In the genomic region with DNA sequence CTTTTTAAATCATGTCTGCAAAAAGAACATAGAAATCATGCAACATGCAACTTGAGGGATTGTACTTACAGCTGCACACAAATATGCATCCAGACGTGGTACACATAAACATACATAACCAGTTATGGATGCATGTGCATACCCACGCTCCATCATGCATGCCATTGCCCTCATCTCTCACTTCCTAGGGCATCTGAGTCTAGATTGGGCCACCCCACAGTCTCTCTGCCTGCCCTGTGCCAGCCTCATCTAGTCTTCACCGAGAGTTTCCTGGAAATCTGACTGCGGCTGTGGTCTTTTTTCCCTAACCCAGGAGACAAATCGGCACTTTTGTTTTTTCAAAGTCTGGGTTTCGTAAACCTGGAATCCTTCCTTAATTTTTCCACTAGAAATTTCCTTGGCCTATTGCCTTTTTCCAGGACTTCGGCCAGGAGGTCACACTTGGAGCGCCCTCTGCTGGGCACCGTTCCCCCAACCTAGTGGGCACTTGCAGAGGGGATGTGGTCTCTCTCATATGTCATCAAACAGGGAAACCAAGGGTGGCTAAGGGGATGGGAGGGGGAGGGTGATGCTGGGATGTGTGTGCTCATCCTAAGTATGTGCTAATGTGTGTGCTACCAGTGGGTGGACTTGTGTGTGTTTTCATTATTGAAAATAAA, we compare ENCODE assay signal across 8 mouse cellular contexts. TPM values are rescaled to one million over a fixed set of nuclear protein-coding genes. Genes with fewer than 3 reads are reported as not detected.
DNase-seq lines count a peak whose midpoint lies in the region; ATAC-seq and TF ChIP-seq lines count a peak whose summit lies in the region.

No protein-coding gene starts in this region.

- peaks cover 4% of the 10 kb centered on the region for H3K4me1 ChIP-seq in limb, embryonic 14.5 days (ENCODE audit: control insufficient read depth, insufficient read depth, low read length)

- H3K4me2 ChIP-seq in limb, embryonic 14.5 days (replicated peaks; ENCODE audit: low read depth, low read length, severe bottlenecking), result no peak overlapping the region

- 29% methylated on average over 9 of the region's 9 CpGs for WGBS in limb, embryonic 14.5 days

- TF ChIP-seq POLR2A in limb, embryonic 14.5 days (IDR thresholded peaks at IDR 0.05; ENCODE audit: borderline replicate concordance, extremely low read depth, insufficient read depth, insufficient read length), result no peak

- H3K4me3 ChIP-seq in limb, embryonic 14.5 days (replicated peaks; ENCODE audit: low read length), result no peak overlapping the region

- no peak overlapping the region; the same call in 1 of the 2 replicates for H3K27ac ChIP-seq in limb, embryonic 14.5 days (replicated peaks; ENCODE audit: low read depth, low read length)

- intact Hi-C loops in heart, postnatal 14 days (cut with DNase I), result loop anchor here (2.0 to 5.0 kb wide), 4 partner anchors 73 to 185 kb away; a partner anchor contains a TSS

- no peaks in the 10 kb centered on the region for H3K9me3 ChIP-seq in limb, embryonic 14.5 days (ENCODE audit: control insufficient read depth, low read length)

- ATAC-seq in limb, embryonic 14.5 days (ENCODE audit: low FRiP score, low read depth), result no peak

- DNase-seq in right cerebral cortex, adult 2 months (ENCODE audit: low spot score in 2 of 2), result peak; percentile 37 to 39
- no peak for DNase-seq in right cerebral cortex, postnatal 36 days (ENCODE audit: low spot score in 2 of 2)
- DNase-seq in adrenal gland, postnatal 14 days, result peak; percentile 89
- peak; percentile 84 for DNase-seq in embryo, embryonic 11 days
- DNase-seq in heart, postnatal 14 days, result peak; percentile 86 to 92
- peak; percentile 44 for DNase-seq in limb, embryonic 14.5 days (ENCODE audit: low spot score)
- DNase-seq in retina, adult 2 months (ENCODE audit: low read depth, low spot score), result peak; percentile 29
- DNase-seq in urinary bladder, postnatal 14 days (ENCODE audit: low spot score), result peak; percentile 82

- no peaks in the 10 kb centered on the region for H3K36me3 ChIP-seq in limb, embryonic 14.5 days (ENCODE audit: control insufficient read depth, insufficient read depth, low read length)

- H3K27me3 ChIP-seq in limb, embryonic 14.5 days (ENCODE audit: control insufficient read depth, insufficient read depth, low read length), result no peaks in the 10 kb centered on the region

- no peak overlapping the region for H3K9ac ChIP-seq in limb, embryonic 14.5 days (ENCODE audit: low read depth, low read length, severe bottlenecking)

RNA-seq across cellular contexts. Expression of a gene that starts 8.6 kb away (rescaled TPM):
- 4.2 and 7.1 TPM in 2 replicates for total RNA-seq in adrenal gland, postnatal 14 days (2021)
- total RNA-seq in heart, postnatal 14 days (2021), result 1 to 10 TPM; 1.3 to 1.7 TPM
- polyA plus RNA-seq in limb, embryonic 14.5 days (2012; rRNA removed), result 5.1 and 7.0 TPM in 2 replicates
- polyA plus RNA-seq in limb, embryonic 14.5 days (2014; fragmentation: Nextera tagmentation; extraction: Ambion mirVana), result 4.0 and 4.9 TPM in 2 replicates

RNA-seq across cellular contexts. Expression of a gene that starts 56.4 kb away (rescaled TPM):
- 4.3 and 5.0 TPM in 2 replicates for total RNA-seq in adrenal gland, postnatal 14 days (2021)
- total RNA-seq in heart, postnatal 14 days (2021), result 1 to 10 TPM; 1.9 TPM
- 7.9 and 8.7 TPM in 2 replicates for polyA plus RNA-seq in limb, embryonic 14.5 days (2012; rRNA removed)
- 4.7 and 8.0 TPM in 2 replicates for polyA plus RNA-seq in limb, embryonic 14.5 days (2014; fragmentation: Nextera tagmentation; extraction: Ambion mirVana)

Comparison
In these comparisons a context has a peak if more than half of its experiments do, and no peak if none do; other contexts are left out.
1. DNase-seq: peak in right cerebral cortex, adult 2 months (2 of 2), adrenal gland, postnatal 14 days (single experiment), embryo, embryonic 11 days (single experiment), heart, postnatal 14 days (2 of 2), limb, embryonic 14.5 days (single experiment), retina, adult 2 months (single experiment) and urinary bladder, postnatal 14 days (single experiment); none in right cerebral cortex, postnatal 36 days (0 of 2).